Mouse (Mus musculus): ENCODE measurements at regions not wholly inside any gene's neighbourhood (a gene's known extent, or its start where the extent isn't known, plus 50 kb on each side); places are given as distances from the start of the nearest gene placed in this dataset.

DNA sequence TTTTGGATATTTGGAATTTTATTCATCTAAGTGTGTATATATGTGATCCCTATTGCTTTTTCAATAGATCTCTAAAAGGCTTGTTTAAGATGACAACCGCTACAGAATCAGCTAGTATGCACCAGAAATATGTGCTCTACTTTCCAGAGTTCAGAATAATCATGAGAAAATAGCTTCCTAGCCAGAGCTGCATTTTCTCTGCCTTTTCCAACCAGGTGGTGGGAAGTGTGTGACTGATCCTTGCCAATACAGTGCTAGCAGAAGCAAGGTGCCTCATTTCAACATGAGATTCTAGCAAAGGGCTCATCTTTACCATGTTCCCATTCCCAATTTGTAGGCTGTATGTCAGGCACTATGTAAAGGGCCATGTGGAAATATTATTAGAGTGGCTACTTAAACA, 401.8 kb upstream of the Tpk1 start:
- Histone ChIP-seq H3K4me2 (ENCODE audit: insufficient read depth, low read depth, poor library complexity, severe bottlenecking) (no peak overlapping the region), H3K79me2 (replicated peaks; ENCODE audit: control insufficient read depth, extremely low read depth, insufficient read depth, poor library complexity, severe bottlenecking) (no peaks in the 10 kb centered on the region), H3K36me3 (replicated peaks in 1 of 2; ENCODE audit: control insufficient read depth in 1 of 2, insufficient read depth in 1 of 2, low read length in 1 of 2) (no peaks in the 10 kb centered on the region), H3K27ac (ENCODE audit: insufficient read depth, low read depth) (no peak overlapping the region), H3K9me3 (replicated peaks; ENCODE audit: low read length) (no peaks in the 10 kb centered on the region), H3K4me3 (replicated peaks in 1 of 3; ENCODE audit: low read depth in 2 of 3, low read length in 2 of 3, poor library complexity in 1 of 3) (no peak overlapping the region), H3K9ac (ENCODE audit: insufficient read depth, low read depth) (no peak overlapping the region), H3K4me1 (ENCODE audit: control insufficient read depth in 1 of 2, insufficient read depth in 2 of 2) (no peaks in the 10 kb centered on the region), H3K27me3 (replicated peaks) (no peaks in the 10 kb centered on the region)
- in situ Hi-C loops (cut with MboI; ENCODE audit: low pct_ligation_motif_present, low pct_unique_long_range_greater_than_20kb, low sequenced_read_pairs) (no loop called here), dilution Hi-C loops (cut with MboI; ENCODE audit: extremely low pct_ligation_motif_present, extremely low pct_unique_long_range_greater_than_20kb, low sequenced_read_pairs) (no loop called here)
- TF ChIP-seq ZC3H11A (IDR thresholded peaks at IDR 0.05; ENCODE audit: low read depth, low read length), result no peak
- no peak for TF ChIP-seq RCOR1 (conservative IDR thresholded peaks at IDR 0.05; ENCODE audit: low read depth, low read length)
- TF ChIP-seq POLR2A (IDR thresholded peaks at IDR 0.05; ENCODE audit: low read depth, low read length), result no peak
- no peak for TF ChIP-seq POLR2AphosphoS2 (IDR thresholded peaks at IDR 0.05; ENCODE audit: low read depth, low read length)
- TF ChIP-seq CHD1 (IDR thresholded peaks at IDR 0.05; ENCODE audit: low read depth, low read length), result no peak
- no peak for TF ChIP-seq SIN3A (IDR thresholded peaks at IDR 0.05; ENCODE audit: low read length)
- no peak for TF ChIP-seq ZNF384 (IDR thresholded peaks at IDR 0.05; ENCODE audit: low read depth, low read length)
- TF ChIP-seq IRF4 (IDR thresholded peaks at IDR 0.05; ENCODE audit: low read depth, low read length), result no peak
- TF ChIP-seq ELF1 (IDR thresholded peaks at IDR 0.05; ENCODE audit: low read depth, low read length), result no peak
- TF ChIP-seq EP300 (IDR thresholded peaks at IDR 0.05; ENCODE audit: low read length), result no peak
- no peak for TF ChIP-seq BHLHE40 (IDR thresholded peaks at IDR 0.05; ENCODE audit: low read depth, low read length)
- TF ChIP-seq MXI1 (IDR thresholded peaks at IDR 0.05; ENCODE audit: low read depth, low read length), result no peak
- no peak for TF ChIP-seq ETS1 (conservative IDR thresholded peaks at IDR 0.05; ENCODE audit: low read depth, low read length)
- no peak for TF ChIP-seq CHD2 (IDR thresholded peaks at IDR 0.05; ENCODE audit: low read length)
- TF ChIP-seq JUN (IDR thresholded peaks at IDR 0.05; ENCODE audit: insufficient read depth, low read depth, low read length), result no peak
- no peak for TF ChIP-seq CTCF (conservative IDR thresholded peaks at IDR 0.05 in 1 of 2, IDR thresholded peaks at IDR 0.05 in 1 of 2; ENCODE audit: low read depth in 2 of 2, low read length in 2 of 2)
- no peak for DNase-seq (ENCODE audit: extremely low read depth)

Data from CH12.LX (cell line).